Mouse (Mus musculus) spleen, adult 2 months (tissue): ENCODE measurements around the gene Mak.

Source experiments
- CTCF ChIP-seq: fragments of 200-500 bp; IDR thresholded peaks from 2 replicates; pipeline ENCODE4 v1.5.1; 2011; ENCODE audit warnings: mild to moderate bottlenecking, inconsistent platforms; ENCODE audit not compliant: insufficient read depth, insufficient read length, insufficient replicate concordance; ENCODE audit errors: extremely low read depth
- POLR2A ChIP-seq: fragments of 200-500 bp; IDR thresholded peaks from 2 replicates; pipeline ENCODE4 v1.6.1; 2011; ENCODE audit warnings: low read depth, low read length, inconsistent platforms

- TF ChIP-seq POLR2A, result no peak; the same call in 1 of the 2 replicates
- TF ChIP-seq CTCF, result no peak
These were observed 79.2 kb downstream of the Mak start for GRCm38 (mm10) chr13:41000140-41000925.
